Mouse (Mus musculus) common myeloid progenitor, adult 5-6 weeks (primary cell): ENCODE data around the gene Cspg5. TPM values are rescaled to one million over a fixed set of nuclear protein-coding genes. Genes with fewer than 3 reads are reported as not detected.

Experiments
- ATAC-seq: replicated peaks from 2 replicates; pipeline ENCODE4 v1.8.0; 2016; ENCODE audit warnings: low read depth, mild to moderate bottlenecking, moderate TSS enrichment, inconsistent platforms; ENCODE audit not compliant: poor library complexity, severe bottlenecking
- total RNA-seq: library from RNA; stranded (forward); fragments of 200-1000, 187-1606 nt; gene quantifications from 2 replicates; pipeline ENCODE4 v1.2.3, GENCODE M21; 2017

Gene Cspg5
- 0.58 and 1.6 TPM in 2 replicates for total RNA-seq

DNA sequence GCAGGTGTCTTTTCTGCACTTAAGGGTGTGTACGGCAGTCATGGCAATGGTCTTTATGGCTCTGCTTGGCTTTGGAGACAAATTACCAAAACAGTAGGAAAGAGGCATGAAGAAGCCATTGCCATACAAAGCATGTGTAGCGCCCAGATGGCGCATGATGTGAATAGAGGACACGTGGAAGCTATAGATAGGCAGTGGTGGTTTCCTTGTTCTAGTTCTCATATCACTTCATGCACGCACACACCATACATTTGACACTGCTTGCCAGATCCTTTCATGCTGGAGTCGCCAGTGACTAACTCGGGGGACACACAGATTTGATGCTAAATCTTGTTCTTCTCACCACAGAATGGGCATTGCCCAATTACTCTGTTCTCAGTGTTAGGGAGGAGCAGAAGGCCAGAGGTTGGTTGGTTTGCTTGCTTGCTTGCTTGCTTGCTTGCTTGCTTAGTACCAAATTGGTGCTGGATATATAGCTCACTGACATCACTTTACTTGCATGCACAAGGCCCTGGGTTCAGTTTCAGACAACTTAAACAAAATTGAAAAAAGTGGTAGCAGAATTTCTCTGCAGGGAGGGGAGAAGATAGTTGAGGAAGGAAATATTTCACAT lies at the start of gene Cspg5:
Gene Cspg5 (plus strand): TSS at position 563 of the 613 bp plus-strand sequence.
- ATAC-seq = peak; percentile 26; the same call in 1 of the 2 replicates

DNA sequence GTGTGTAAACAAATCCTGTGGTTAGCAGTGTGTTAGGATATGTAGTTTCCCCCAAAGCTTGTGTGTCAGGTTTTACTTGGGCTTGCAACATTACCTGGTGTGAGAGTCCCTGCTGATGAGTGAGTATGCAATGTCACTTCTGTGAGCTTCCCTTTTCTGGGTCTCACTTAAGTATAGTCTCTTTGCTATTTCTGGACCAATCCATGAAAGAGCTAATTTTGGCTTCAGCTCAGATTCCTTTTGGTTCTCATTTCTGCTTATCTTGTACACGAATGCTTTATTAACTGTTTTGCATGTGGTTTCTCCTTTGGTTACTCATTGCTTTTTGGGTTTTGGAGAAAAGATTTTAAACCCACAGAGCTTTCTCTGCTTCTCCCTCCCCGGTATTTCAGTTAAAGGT lies 43.7 kb upstream of the Cspg5 start:
- no peak for ATAC-seq

DNA sequence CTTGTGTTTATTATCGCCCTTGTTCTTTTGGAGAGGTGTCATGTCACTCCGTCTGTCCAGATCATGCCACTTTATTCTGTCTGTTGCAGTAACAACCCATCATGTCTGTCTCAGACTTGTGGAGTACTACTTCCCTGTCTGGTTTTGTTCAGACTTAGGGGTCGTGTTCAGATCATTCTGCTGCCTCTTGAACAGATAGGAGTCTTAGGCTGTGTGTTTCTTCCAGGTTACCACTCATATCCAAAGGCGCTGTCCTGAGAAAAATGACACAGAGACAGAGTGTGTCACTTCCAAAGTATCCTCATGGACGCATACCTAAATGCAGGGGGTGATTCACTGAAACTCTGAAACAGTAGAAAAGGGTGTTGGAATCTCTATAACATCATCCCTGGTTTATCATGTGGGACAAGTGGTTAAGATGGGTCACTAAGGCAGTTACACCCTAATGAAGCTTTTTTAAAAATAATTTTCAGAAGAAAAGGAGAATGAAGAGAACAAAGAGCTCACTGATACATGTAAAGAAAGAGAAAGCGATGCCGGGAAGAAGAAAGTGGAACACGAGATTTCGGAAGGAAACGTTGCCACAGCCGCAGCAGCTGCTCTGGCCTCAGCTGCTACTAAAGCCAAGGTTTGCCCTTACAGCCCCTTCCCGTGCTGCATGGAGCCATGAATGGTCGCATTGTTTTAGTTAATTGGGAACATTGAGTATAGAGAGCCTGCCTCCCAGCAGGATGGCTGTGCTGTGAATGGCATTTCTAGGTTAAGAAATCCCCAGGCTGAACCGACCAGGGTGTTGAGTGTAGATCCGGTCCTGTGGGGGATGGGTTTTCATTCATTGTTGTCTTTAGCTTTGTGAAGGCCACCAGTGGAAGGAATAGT lies 37.8 kb upstream of the Cspg5 start:
- ATAC-seq = no peak

DNA sequence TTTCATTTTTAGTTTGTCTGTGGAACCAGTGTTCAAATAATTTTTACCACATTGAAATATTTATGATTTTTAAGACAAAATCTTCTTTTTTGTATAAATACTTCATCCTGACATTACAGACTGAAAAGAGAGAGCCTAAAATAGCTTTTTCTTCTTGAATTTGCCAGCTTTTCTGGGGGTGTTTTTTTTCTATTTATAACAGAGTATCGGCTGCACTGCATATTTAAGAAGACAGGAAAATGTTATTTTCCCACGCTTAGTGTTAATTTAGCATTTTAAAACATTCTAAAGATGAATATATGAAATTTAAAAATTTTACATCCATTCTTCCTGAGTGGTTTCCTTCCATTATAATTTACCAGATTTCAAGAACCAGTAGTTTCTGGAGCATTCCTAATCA lies 37.1 kb upstream of the Cspg5 start:
- no peak for ATAC-seq

DNA sequence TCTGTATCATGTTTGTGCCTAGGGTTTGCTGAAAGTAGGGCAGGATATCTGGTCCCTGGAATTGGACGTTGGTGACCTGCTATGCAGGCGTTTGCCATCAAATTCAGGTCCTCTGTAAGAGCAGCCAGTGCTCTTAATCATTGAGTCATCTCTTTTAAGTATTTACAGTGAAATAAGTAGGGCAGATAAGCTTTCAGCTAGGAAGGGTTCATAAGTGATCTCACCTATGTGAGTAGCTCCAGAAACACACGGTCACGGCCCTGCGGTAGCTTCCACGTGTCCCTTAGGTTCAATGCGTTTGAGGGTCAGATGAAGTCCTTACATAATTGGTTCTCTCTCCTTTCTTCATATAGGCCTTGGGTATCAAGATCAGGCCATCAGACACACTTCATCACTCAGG lies 35.3 kb upstream of the Cspg5 start:
- ATAC-seq = no peak

DNA sequence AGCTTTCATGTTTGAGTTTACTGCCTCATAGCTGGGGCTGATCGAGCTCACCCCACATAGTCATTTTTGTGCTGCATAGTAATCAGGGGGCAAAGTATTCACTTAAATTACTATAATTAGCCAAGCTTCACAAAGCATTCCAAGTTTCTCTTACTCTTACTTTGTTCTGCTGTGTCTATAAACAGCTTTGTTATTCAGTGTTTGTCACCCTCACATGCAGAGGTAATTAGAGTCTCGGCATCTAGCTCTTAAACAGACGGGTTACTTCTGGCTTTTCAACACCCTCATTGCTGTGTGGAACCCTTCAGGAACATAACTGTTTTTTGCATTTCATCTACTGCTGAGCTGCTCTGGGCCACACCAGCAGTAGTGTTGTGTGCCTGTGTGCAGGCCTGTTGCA lies 34.6 kb upstream of the Cspg5 start:
- ATAC-seq = no peak

DNA sequence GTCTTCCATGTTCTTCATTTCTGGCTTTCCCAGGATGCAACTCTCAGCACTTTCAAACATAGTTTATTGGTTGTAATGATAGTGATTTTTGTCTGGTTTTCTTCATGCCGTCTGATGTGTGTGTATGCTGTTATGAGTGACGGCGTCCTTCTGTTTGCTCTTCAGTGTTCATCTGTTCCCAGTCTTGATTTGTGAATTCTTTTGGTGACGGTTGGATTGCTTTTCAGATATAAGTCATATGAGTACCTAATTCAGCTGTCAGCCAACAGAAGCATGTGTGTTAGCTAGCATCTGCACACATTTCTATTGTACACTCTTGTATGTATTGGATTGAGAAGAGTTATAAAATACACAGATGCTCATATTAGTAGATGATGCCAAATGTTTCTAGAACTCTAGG lies 19.3 kb upstream of the Cspg5 start:
- no peak for ATAC-seq

DNA sequence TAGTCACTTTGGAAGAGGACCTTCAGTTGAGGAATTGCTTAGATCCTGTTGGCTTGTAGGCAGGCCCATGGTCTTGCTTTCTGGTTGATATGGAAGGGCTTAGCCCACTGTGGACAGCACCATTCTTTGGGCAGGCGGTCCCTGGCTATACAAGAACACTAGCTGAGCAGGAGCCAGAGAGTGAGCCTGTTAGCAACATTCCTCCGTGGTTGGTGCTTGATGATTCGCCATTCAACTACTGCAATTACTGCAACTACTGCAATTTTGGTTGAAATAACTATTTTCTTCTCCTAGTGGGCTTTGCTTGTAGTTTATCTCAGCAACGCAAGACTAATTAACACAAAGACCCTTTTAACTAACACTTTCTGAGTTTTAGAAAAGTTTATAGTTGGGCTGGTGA lies 17.4 kb upstream of the Cspg5 start:
- no peak for ATAC-seq

DNA sequence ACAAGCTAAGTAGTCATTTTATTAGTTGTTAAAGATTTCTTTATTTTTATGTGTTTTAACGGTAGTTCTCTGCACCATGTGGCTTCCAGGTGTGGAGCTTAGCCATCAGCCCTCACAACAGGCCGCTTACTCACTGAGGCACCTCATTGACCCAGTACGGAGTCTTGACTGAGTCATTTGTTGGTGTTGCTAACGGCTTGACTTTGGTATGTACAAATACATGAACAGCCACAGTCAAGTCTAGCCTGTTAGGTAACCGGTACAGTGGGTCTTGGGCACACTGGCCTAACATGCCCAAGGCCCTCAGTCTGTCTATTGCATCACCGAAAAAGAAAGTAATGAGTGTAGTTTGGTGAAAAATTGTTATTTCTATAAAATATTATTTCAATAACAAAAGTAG lies 14.9 kb upstream of the Cspg5 start:
- no peak for ATAC-seq

DNA sequence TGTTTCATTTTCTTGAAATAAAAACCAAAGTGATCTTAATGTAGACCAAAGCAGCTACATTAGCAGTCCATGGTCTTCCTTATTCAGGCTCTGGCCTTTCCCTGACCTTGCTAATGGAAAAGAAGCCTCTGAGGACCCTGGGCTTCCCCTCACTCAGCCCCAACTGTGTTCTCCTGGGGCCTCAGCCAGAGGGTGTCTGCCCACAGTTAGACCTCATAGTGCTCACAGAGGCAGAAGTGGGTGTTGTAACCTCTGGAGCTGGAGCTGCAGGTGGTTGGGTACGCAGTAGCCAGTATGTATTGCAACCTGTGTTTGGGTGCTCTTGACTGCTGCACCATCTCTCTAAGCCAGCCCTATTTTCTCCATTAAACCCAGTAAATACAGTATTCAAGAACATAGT lies 14.5 kb upstream of the Cspg5 start:
- no peak for ATAC-seq

DNA sequence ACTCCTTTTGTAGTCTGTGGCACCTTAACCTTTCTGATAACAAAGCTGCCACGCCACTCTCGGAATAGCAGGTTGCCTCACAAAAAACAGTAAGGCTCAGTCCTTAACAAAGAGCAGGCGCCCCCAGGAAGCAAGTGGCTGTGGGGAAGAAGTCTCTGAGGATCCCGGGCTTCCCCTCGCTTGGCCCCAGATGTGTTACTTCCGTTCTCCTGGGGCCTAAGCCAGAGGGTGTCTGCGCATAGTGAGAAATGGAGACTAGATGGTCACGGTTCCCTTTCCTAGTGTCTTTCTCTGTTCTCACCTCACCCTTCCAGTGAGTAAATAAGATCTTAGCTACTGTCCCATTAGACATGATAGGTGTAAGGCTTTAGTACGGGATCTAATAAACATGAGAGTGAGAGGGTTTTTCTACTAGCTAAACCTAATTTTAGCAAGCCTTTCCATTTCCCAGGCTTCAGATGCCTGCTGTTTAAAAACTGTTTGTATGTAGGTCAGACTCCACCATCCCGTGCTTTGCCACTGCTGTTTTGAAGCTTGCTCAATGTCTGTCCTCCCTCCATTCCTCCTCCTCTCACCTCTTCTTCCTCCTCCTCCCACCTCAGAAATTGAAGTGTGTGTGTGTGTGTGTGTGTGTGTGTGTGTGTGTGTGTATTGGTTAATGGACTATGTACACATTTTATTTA lies 13.9 kb upstream of the Cspg5 start:
- no peak for ATAC-seq

DNA sequence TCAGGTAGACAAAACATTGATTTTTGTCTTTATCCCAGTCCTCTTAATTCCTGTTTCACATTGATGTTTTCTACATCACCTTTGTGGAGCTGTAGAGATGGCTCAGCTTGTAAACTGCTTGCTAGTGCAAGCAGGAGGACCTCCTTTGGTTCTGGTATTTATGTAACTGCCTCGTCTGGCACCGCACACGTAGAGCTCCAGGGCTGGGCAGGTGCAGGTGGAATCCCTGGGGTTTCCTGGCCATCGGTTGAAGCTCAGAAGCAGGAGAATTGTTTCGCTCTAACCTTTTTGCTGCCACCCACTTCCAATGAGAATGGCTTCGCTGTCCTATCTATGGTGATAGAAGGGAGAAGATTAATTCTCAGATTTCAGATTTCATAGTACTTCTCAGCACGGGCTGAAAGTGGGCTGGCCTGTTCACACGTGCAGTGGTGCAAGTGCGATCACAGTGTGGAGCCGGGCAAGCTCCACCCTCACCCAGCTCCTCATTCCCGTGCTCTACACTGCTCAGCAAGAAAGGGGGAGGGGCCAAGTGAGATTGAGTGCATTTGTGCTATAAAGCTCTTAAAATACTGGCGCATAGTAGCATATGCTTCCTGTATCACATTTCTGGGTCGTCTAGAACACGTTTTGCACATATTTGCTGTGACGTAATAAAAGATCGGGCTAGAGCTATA lies 13.1 kb upstream of the Cspg5 start:
- no peak for ATAC-seq

DNA sequence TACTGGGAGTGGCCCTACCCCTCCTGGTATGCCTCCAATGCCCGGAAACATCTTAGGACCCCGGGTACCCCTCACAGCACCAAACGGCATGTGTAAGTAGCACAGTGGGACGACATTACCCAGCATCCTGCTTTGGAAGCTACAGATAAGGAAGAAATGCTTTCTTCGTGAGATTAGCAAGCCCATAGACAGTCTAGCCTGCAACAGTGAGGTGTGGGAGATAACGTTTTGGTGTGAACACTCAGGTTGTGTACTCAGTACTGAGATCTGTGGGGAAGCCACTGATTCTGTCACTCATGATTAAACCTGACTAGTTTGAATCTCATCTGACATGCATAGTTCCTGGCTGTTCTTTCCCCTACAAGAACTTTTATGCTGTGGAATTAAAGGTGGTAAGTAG lies 8.6 kb upstream of the Cspg5 start:
- no peak for ATAC-seq

DNA sequence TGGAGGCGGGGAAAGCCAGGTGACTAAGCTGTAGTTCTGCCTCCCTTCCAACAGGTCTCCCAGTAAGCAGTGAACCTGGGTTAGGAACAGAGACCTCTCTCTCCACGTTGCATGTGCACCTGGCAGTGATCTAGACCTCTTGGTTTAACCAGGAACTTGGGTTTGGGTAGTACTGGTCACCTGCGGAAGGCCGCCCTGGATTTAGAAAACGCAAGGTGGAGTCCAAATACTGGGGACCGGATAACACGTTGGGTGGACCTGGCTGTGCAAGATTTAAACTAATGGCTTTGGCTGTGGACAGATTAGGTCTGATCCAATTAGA lies 945 bp downstream of the Cspg5 start:
- ATAC-seq = no peak

DNA sequence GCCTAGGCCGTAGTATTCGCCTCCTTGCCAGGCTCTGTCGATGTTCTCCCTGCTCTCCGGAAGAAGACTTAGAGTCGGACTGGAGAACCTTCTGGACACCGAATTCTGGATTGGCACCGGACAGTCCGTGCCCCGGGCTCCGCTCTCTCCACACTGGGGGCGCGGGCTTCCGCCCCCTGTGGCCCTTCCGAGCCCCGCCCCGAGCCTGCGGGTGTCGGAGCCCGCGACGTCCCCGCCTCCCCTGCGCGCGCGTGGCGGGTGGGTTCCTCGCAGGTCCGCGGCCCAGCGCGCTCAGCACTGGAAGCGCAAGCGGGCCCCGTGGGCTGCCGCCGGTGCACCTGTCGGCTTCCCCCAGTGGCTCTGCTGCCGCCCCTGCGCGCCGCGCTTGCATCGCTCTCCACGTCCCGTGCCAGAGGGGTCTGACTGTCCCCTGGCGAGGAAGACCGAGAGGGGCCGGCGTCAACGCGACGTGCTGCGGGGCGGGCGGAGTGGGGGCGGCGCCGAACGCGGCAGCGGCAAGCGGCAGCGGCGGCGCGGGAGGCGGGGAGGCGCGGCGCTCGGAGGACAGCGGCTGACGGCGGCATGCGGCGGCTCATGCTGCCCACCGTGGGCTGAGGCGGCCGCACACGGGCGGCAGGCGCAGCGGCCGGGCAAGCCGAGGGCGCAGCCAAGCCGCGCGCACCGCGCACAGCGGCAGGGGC lies 1.5 kb downstream of the Cspg5 start:
- ATAC-seq = no peak

DNA sequence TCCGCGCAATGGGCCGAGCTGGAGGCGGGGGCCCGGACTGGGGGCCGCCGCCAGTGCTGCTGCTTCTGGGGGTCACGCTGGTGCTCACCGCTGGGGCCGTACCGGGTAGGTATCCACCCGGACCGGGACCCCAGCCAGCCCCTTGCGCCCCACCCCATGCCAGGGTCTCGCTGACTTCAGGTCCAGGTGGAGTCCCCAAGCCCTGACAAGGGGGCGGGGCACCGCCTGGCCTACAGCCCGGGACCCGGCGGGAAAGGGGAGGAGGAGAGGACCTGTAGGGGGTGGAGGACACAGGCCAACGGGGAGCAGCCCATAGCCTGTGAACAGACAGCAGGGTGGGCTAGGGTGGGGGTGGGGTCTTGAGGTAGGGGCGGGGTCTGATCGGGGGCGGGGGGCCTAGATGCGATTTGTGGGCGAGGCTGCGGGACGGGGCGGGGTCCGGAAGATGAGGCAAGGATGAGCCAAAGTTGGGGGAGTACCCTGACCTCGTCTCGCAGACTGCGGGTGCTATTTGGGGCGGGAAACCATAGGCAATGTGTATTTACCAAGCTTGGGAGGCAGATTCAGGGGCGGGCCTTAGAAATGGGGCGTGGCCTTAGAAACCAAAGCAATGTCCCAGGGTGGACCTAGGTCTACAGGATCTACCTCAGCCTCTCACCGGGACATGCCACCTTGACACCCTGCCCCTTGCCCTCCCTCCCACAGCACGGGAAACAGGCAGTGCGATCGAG lies 2.2 kb downstream of the Cspg5 start:
- ATAC-seq = peak; percentile 19

DNA sequence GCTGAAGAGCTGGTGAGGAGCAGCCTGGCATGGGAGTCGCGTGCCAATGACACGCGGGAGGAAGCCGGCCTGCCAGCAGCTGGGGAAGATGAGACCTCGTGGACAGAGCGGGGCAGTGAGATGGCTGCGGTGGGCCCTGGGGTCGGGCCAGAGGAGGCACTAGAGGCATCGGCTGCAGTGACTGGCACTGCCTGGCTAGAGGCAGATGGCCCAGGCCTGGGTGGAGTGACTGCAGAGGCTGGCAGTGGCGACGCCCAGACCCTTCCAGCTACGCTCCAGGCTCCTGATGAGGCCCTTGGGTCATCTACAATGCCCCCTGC lies 2.7 kb downstream of the Cspg5 start:
- peak; percentile 45 for ATAC-seq

DNA sequence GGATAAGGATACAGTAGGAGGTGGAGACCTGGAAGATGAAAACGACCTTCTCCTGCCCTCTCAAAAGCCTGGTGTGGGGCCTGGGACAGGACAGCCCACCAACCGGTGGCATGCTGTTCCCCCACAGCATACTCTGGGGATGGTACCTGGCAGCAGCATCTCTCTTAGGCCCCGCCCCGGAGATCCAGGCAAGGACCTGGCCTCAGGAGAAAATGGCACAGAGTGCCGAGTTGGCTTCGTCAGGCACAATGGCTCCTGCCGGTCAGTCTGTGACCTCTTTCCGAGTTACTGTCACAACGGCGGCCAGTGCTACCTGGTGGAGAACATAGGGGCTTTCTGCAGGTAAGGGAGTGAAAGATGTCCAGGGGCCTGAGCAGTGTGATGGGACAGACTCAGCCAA lies 3.5 kb downstream of the Cspg5 start:
- no peak for ATAC-seq

DNA sequence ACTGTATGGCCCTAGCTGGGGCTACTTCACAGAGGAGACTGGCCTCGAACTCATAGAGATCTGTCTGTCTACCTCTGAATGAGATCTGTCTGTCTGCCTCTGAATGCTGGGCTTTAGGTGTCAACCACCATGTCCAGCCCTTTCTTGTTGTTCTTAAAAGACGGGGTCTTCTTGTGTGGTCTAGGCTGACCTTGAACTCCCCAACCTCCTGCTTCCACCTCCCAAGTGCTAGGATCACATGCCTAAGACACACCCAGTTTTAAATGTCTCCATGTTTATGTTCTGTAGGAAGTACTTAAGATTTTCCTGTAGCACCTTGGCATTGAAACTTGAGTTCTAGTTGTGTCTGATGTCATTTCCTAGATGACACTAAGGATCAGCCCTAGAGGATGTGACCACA lies 5.3 kb downstream of the Cspg5 start:
- no peak for ATAC-seq
